Mouse (Mus musculus): ENCODE measurements around the gene Rpp38.

The Rpp38 gene

DNA sequence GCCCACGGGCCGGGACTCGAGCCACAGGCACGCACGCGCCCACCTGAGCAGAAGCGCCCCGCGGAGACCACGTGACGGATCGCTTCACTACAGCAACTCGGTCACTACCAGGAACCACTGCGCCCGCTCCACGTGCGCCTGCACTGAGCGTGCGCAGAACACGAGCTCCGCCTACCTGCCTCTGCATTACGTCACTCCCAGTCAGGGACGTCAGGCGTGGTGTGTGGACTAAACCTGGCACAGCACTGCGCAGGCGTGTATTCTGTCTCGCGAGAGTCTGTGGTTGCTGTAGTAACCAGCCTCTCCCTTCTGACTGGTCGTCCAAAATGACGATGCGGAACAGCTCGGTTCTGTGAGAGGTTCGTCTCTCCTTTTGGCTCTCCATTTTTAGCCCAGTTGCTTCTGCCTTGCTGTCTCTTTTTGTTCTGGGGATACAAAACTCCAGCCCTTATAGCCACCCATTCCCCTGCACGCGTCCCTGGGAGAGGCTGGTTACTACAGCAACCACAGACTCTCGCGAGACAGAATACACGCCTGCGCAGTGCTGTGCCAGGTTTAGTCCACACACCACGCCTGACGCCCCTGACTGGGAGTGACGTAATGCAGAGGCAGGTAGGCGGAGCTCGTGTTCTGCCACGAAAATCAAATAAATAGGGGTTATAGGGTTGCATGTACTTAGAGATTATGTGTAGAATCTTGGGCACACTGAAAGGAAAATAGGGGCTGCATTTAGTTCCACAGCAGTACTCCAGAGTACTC, at the start of gene Rpp38:
Gene Rpp38, minus strand, starts transcription at position 160 of the 759 bp plus-strand sequence.
- DNase-seq (ENCODE audit: extremely low read depth, low read depth), result peak; percentile 88

DNA sequence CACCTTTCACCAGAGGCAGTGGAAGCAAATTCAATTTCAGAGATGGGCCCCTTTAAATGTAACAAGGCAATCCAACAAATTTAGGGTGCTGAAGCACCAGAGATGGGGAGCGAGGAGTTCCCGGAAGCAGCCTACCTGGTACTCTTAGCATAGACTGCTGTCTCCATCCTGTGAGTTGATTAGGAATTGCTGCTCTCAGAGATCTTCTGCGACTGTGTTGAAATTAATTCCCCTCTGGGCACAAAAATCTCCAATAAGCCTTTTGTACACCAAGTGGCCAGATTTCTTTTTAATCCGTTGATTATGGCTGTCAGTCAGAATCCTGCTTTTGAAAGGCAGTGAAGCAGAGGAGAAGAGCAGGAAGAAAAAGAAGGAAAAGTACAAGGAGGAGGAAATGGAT, 32.7 kb upstream of the Rpp38 start:
- DNase-seq (ENCODE audit: extremely low read depth, low read depth), result no peak

- DNase-seq (ENCODE audit: extremely low read depth, low read depth), result no peak
These were observed 28.6 kb upstream of the Rpp38 start for GRCm38 (mm10) chr2:3361067-3361466.

DNA sequence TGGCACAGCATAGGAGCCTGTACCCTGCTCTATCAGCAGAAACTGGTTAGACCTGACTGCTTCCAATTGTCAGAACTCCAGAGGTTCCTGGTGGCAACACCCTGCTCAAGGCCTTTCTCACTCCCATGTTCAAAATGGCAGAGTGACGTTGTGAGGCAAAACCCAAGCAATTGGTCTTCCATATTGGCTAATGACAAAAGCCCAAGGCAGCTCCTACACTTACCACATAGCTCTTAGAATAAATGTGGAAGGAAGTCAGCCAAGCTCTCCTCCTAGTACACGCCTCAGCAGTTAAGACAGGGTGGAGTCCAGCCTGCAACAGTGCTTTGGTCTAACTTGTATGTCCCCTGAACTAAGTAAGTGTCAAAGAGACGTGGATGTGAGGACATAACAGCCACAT, 25.4 kb upstream of the Rpp38 start:
- DNase-seq (ENCODE audit: extremely low read depth, low read depth), result no peak

GRCm38 (mm10) chr2:3356311-3356710, 23.9 kb upstream of the Rpp38 start:
- DNase-seq (ENCODE audit: extremely low read depth, low read depth), result no peak

DNA sequence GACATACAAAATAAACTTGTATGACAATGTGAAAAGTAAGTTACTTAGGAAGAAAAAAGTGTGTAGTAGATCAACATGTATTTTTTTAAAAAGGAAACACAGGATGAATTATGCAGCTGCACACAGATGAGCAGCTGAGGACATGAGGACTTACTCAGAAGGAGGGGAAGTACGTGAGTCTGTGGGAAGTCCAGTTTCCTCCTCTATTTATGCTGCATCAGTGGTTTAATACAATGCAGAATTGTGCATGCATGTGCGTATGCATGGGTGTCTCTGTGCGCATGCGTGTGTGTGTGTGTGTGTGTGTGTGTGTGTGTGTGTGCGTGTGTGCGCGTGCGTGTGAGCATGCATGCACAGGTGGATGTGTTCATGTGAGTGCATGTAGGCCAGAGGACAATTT, 23.4 kb upstream of the Rpp38 start:
- DNase-seq (ENCODE audit: extremely low read depth, low read depth), result no peak

GRCm38 (mm10) chr2:3353160-3353559, 20.7 kb upstream of the Rpp38 start:
- DNase-seq (ENCODE audit: extremely low read depth, low read depth), result no peak

GRCm38 (mm10) chr2:3348919-3349318, 16.5 kb upstream of the Rpp38 start:
- DNase-seq (ENCODE audit: extremely low read depth, low read depth), result no peak

GRCm38 (mm10) chr2:3348422-3348821, 16.0 kb upstream of the Rpp38 start:
- DNase-seq (ENCODE audit: extremely low read depth, low read depth), result no peak

DNA sequence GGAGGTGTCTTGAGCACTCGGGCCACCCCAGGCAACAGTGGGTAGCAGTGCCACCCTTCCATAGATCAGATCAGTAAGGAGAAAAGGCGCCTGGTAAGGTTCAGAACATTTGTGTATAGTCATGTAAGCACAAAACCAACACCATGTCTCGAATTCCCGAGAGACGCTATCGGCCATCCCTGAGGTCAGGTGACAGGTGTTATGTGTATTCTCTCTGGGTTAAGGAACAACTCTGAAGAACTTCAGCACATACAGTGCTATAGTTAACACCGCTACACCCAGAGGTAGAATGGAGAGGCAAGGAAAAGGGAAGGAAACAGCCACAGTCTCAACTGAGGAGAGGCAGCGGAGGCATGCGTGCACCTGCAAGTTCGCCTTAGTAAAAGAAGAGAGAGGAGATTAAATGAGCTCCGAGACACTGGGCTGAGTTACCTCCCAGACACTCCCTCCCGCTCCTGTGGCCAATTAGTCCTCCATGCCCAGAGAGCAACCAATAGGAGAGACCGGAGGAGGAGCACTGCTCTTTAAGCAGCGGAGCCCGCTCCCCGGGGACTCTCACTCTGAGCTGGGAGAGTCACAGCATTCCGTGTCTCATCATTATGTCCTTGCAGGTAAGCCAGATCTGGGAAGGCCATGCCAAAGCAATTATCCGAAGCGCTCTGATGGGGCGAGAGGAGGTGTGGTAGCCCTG, 3.3 kb upstream of the Rpp38 start, which contains the start of gene Acbd7:
Gene Acbd7, plus strand, starts transcription at position 558 of the 691 bp plus-strand sequence.
- peak; percentile 87 for DNase-seq (ENCODE audit: extremely low read depth, low read depth)

GRCm38 (mm10) chr2:3333761-3334160, 1.3 kb upstream of the Rpp38 start:
- no peak for DNase-seq (ENCODE audit: extremely low read depth, low read depth)

DNA sequence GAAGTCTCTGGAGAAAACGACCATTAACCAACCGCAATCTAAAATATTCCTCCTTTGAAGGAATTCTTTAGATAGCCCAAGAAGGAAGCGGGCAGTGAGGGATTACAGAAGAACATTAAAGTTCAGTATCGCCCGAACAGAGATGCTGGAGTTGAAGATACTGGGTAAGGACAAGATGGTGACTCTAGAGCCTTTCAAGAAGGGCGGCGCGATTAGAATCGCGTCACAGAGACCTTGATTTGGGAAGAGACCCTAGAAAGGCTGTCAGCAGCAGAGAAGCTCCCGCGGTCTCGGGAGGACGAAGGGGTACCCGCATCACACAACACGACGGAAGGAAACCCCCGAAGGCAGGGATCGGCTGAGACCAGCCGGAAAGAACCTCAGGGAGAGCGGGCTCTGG, 387 bp downstream of the Rpp38 start:
- DNase-seq (ENCODE audit: extremely low read depth, low read depth), result peak; percentile 56

- DNase-seq (ENCODE audit: extremely low read depth, low read depth), result no peak
These were observed 1.3 kb downstream of the Rpp38 start for GRCm38 (mm10) chr2:3331071-3331703.

GRCm38 (mm10) chr2:3327351-3327750, 5.1 kb downstream of the Rpp38 start:
- DNase-seq (ENCODE audit: extremely low read depth, low read depth), result no peak

- no peak for DNase-seq (ENCODE audit: extremely low read depth, low read depth)
These were observed 5.9 kb downstream of the Rpp38 start for GRCm38 (mm10) chr2:3326547-3326946.

DNA sequence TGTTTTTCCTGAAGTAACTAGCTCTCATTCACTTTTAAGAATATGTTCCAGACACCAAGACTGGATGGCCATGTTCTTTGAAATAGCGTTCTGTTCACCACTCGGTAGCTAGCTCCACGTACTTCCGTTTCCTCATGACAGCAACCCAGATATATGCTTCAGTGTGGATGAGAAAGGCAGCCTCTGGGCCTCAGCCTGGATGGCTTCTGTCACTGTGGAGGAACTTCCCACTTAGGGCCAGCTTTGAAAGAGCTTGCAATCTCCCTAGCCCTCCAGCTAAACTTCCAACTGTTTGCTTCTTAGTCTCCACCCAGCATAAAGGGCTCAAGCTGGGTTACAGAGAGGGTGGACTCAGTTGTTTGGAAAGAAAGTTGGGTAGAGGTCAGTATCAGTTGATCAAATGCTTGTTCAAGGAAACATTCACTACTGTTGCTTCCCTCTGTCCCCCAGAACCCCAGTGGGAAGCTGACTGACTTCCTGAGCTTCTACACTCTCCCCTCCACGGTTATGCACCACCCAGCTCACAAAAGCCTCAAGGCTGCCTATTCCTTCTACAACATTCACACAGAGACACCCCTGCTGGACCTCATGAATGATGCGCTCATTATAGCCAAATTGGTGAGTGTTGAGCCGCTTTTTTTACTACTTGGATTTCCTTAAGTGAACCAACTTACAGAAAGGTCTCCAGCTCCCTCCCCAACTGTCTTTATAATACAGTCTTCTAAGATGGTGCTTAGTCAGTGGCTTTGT, 7.9 kb downstream of the Rpp38 start:
- DNase-seq (ENCODE audit: extremely low read depth, low read depth), result no peak

DNA sequence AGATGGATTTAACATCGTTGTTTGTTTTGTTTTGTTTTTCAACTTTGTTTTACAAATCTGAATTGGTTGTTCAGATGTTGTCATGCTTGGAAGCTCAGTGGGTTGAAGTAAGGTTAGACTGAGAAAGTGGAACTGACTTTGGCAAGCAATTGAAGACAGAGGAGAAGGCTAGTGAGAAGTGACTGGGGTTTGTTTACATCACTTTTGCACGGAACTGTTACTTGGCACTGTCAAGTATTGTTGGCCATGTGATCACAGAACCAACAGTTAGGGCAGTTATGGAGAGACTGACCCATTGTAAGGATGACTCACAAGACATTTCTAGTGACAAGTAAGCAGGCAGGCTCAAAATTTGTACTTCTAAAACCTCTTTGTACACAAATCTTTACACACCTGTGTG, 9.3 kb downstream of the Rpp38 start:
- no peak for DNase-seq (ENCODE audit: extremely low read depth, low read depth)

DNA sequence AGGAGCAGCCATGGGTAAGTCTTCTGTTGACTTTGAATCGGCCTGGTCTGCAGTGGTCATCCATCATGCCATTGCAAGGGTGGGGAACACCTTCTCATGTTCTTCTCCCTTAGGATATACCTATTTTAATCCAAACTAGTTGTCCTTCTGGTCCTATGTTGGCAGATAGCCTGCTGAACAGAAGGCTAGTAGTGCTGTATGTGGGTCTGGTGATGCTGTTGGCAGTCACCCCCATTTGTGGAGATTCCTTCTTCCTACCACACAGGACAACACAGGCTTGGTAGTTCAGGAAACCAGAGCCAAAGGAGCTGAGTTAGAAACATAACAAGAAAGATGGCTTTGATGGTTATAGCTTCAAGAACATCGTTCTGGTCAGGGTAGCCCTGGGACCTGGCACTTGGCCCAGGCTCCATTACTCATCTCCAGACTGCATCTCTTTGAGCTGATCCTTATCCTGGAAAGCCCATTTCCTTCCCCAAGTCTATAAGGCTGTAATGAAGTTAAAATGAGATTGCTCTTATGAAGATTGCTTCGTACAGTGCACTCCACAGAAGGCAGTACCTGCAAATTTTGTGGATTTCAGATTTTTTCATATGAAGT, 26.9 kb downstream of the Rpp38 start:
- DNase-seq (ENCODE audit: extremely low read depth, low read depth), result no peak

- DNase-seq (ENCODE audit: extremely low read depth, low read depth), result no peak
These were observed 36.6 kb downstream of the Rpp38 start for GRCm38 (mm10) chr2:3295826-3296225.

DNA sequence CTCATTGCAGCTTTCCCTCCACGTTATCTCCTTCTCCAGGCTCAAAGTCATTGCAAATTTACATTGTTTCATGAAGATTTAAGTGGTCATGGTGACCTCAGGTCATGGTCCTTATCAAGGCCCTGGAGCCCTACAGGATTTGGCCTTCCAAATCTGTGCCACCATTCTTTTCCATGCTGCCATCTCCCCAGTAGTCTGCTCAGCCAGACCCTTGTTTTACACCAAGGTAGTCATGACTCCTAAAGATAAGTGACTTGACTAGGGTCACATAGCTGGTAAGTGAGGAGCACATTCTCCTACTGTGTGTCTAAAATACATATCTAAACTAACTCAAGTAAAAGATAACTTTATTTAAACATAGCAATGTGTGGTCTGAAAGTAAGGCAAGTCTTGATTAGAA, 40.3 kb downstream of the Rpp38 start:
- no peak for DNase-seq (ENCODE audit: extremely low read depth, low read depth)

- DNase-seq (ENCODE audit: extremely low read depth, low read depth), result no peak
These were observed 42.9 kb downstream of the Rpp38 start for GRCm38 (mm10) chr2:3289581-3289980.

Measured in MEL-GATA-1-ER (cell line).